Mouse (Mus musculus) bone marrow, adult 2 months (tissue): Measurements from ENCODE around the gene Chst11.

Experiments
- CTCF ChIP-seq: fragments of 200-500 bp; IDR thresholded peaks from 2 replicates; pipeline ENCODE4 v1.5.1; 2011; ENCODE audit warnings: low read length, control low read depth; ENCODE audit not compliant: control insufficient read depth, insufficient read depth
- POLR2A ChIP-seq: fragments of 200-500 bp; IDR thresholded peaks from 2 replicates; pipeline ENCODE4 v1.6.1; 2011; ENCODE audit warnings: low read depth, mild to moderate bottlenecking, control low read depth, low read length, borderline replicate concordance; ENCODE audit not compliant: control insufficient read depth

DNA sequence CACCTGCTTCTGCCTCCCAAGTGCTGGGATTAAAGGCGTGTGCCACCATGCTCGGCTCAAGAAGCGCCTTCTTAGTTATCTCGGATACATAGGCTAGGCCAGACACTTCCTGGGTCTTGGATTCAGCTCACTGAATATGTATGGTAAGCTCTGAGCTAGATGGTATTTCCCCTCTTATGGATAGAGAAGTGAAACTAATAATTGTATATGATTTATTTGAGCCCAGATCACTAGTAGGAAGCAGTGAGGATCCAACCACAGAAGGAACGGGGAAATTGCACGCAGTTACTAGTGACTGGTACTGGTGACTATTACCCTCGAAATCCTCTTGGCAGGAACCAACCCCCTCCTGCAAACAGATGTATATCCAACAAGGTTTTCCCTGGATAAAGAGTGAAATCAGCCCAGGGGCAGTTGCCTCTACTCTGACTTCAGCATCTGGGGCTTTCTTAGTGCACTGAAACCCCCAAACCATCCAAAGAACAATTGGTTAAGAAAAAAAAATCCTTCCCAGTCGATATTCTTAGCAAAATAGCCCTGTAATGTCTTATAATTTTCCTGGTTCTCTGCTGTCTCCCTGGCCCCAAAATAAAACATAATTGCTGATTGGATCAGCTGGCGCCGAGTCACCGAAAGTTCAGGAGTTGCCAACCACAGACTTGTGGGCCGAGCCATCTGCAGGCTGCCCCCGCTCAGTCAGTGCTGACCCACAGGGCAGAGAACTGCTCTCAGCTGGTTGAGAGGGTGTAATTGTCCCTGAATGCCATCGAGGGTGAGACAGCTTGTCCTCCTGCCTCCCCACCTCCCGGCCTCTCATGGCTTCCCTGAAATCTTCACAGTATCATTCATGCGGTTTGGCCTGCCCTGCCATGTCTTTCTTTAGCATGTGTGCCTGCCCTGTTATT is 109.8 kb downstream of the Chst11 start:
- TF ChIP-seq CTCF (no peak), POLR2A (no peak)
